Mouse (Mus musculus): ENCODE results near the gene Acads. TPM values are rescaled to one million over a fixed set of nuclear protein-coding genes. Genes with fewer than 3 reads are reported as not detected.

Gene Acads
- polyA plus RNA-seq, 1 experiment: 12.7 TPM

DNA sequence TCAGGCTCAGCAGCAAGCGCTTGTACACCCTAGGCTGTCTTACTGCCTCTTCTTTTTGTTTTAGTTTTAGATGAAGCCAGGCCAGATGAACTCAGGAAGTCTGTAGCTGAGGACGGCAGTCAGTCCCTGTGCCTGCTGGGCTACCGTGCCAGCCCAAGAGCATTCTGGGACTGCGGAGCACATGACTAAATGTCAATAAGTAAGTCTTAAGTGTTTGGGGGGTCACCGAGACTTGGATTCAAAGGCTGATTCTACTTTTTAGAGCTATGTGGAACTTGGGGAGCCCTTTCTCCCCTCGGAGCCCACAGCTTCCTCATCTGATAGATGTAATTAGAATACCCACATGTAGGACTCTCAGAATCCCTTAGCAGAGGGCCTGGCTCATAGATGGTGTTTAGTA is 41.5 kb upstream of the Acads start:
- H3K4me1 ChIP-seq (ENCODE audit: control insufficient read depth, insufficient read depth, low read length): peaks cover 1% of the 10 kb centered on the region; the same call in 1 of the 2 replicates
- TF ChIP-seq POLR2A (IDR thresholded peaks at IDR 0.05; ENCODE audit: extremely low read depth, insufficient read depth, low read length) (no peak), CTCF (IDR thresholded peaks at IDR 0.05; ENCODE audit: extremely low read depth, insufficient read depth, low read length) (no peak)
- H3K4me3 ChIP-seq (ENCODE audit: insufficient read depth, low read length): no peak overlapping the region
- H3K27ac ChIP-seq (ENCODE audit: insufficient read depth, low read length): no peak overlapping the region; the same call in 1 of the 2 replicates

DNA sequence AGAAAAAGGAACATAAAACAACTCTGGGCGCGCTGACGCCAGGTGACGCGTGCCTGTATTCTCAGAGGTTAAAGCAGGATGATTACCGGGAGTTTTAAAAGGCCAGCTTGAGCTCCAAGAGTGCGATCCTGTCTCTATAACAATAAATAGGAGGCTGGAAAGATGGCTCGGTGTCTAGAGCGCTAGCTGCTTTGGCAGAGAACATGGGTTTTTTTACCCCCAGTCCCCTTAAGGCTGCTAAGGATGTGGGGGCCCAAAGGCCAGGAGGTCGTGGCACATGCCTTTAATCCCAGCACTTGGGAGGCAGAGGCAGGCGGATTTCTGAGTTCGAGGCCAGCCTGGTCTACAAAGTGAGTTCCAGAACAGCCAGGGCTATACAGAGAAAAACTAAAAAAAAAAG is 40.0 kb upstream of the Acads start:
- TF ChIP-seq CTCF (IDR thresholded peaks at IDR 0.05; ENCODE audit: extremely low read depth, insufficient read depth, low read length) (no peak), POLR2A (IDR thresholded peaks at IDR 0.05; ENCODE audit: extremely low read depth, insufficient read depth, low read length) (no peak)
- Histone ChIP-seq H3K4me3 (ENCODE audit: insufficient read depth, low read length) (peak overlapping the region; percentile 39), H3K27ac (ENCODE audit: insufficient read depth, low read length) (peak overlapping the region; percentile 86), H3K4me1 (ENCODE audit: control insufficient read depth, insufficient read depth, low read length) (peaks cover 5% of the 10 kb centered on the region; the same call in 1 of the 2 replicates)

DNA sequence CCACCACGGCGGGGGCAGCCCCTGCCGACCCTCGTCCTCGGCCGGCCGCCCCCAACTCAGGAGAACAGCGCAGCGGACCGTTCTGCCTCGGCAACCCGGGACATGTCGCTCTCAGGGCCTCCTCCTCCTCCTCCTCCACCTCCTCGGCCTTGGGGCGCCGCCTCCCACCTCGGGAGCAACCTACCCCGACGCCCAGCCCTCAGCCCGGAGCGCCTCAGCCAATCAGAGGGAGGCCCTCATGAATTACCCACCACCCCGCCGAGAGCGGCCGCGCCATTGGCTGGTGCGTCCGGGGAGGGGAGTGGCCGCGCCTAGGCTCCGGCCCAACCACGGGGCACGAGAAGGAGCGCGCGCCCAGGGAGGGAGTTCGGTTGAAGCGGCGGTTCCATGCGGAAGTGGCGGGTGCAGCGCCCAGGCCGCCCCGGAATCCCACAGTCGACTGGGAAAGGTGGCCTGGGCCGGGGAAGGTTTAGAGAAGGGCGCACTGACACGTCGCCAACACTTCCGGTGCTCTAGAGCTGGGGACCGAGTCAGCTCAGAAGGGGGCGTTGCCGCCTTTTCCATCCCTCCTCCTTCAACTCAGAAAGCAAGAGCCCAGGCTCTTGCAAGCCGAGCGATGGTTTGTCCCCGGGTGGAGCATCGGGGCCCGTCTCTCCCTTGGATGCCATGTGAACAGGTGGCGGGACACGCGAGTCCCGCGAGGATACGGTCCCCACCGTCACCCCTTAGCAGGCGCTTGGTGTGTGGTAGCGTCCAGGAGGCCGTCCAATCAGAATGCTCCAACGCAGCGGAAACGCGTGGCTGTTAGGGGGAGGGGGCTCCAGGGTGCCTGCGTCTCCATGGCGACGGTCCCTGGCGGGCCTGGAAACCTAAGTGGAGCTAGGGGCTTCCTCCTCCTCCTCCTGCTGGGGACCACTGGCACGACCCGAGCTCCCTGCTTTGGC is 39.2 kb upstream of the Acads start, which contains the start of gene Mlec:
Gene Mlec, minus strand, starts transcription at position 140 of the 944 bp plus-strand sequence.
- TF ChIP-seq CTCF (IDR thresholded peaks at IDR 0.05; ENCODE audit: extremely low read depth, insufficient read depth, low read length): no peak
- peak; percentile 81 for TF ChIP-seq POLR2A (IDR thresholded peaks at IDR 0.05; ENCODE audit: extremely low read depth, insufficient read depth, low read length)
- Histone ChIP-seq H3K4me3 (ENCODE audit: insufficient read depth, low read length) (peak within 1 kb of the TSS; percentile 39), H3K27ac (ENCODE audit: insufficient read depth, low read length) (peak within 1 kb of the TSS; percentile 86), H3K4me1 (ENCODE audit: control insufficient read depth, insufficient read depth, low read length) (peaks cover 5% of the 10 kb centered on the region; the same call in 1 of the 2 replicates)

DNA sequence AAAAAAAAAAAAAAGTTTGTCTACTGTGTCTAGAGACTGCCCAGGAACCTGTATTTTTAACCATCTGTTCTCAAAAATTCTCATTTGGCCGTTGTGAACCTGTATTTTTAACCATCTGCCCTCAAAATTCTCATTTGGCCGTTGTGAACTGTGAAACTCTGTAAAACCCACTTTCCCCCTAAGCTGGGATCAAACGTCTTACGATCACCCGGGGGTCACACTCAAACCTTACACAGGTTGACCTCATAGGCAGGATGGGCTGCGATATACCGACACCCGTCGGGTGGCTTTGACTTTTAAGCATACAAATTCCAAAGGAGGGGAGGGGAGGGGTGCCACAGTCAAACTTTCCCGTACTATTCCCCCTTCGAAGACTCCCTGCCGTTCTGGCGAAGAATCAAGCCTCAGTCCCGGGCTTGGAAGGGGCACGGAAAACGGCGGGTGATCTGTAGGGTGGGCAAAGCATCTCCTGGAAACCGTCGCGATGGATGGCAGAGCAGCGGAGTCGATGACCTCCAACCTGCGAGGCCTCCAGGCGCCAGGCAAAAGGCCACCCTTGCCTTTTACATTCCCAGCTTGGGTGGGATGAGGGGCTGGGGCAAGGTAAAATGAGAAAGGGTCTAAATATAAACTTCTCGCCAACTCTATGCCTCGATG is 37.9 kb upstream of the Acads start:
- H3K4me1 ChIP-seq (ENCODE audit: control insufficient read depth, insufficient read depth, low read length): peaks cover 5% of the 10 kb centered on the region; the same call in 1 of the 2 replicates
- no peak overlapping the region for H3K27ac ChIP-seq (ENCODE audit: insufficient read depth, low read length)
- TF ChIP-seq CTCF (IDR thresholded peaks at IDR 0.05; ENCODE audit: extremely low read depth, insufficient read depth, low read length) (no peak), POLR2A (IDR thresholded peaks at IDR 0.05; ENCODE audit: extremely low read depth, insufficient read depth, low read length) (no peak)
- peak overlapping the region; percentile 39 for H3K4me3 ChIP-seq (ENCODE audit: insufficient read depth, low read length)

DNA sequence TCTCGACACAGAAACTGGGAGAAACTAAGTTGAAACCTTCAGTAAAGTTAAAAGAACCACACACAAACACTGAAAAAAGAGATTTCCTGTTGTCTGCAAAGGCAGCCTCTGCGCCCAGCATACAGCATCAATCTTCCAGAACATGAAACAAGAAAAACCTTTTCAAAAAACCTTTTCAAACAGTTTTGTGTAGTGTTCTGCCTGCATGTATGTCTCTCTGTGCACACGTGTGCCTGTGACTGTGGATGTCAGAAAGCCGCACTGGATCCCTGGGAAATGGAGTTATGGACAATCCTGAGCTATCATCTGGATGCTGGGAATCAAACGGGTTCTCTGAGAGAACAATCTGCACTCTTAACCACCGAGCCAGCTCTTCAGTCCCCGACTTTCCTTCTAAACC is 37.3 kb upstream of the Acads start:
- no peak overlapping the region; the same call in 1 of the 2 replicates for H3K4me3 ChIP-seq (ENCODE audit: insufficient read depth, low read length)
- no peak overlapping the region for H3K27ac ChIP-seq (ENCODE audit: insufficient read depth, low read length)
- H3K4me1 ChIP-seq (ENCODE audit: control insufficient read depth, insufficient read depth, low read length): peaks cover 5% of the 10 kb centered on the region; the same call in 1 of the 2 replicates
- TF ChIP-seq POLR2A (IDR thresholded peaks at IDR 0.05; ENCODE audit: extremely low read depth, insufficient read depth, low read length) (no peak), CTCF (IDR thresholded peaks at IDR 0.05; ENCODE audit: extremely low read depth, insufficient read depth, low read length) (no peak)

DNA sequence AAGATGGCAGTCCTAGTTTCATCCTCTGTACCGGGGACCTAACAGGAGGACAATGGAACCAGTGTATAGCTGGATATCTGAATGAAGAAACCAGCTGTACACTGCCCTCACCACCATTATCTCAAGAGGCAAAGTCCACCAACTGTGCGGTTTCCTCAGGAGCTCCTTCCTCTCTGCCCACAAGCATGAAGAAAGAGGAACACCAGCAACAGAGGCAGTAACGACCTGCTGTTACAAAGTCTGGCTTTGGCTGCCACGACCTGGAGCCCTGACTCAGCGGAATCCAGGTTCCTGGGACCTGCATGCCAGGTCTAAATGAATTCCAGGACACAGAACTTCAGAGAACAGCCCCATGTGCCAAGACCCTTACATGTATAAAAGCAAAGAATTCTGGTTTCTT is 36.7 kb upstream of the Acads start:
- Histone ChIP-seq H3K4me1 (ENCODE audit: control insufficient read depth, insufficient read depth, low read length) (peaks cover 5% of the 10 kb centered on the region; the same call in 1 of the 2 replicates), H3K27ac (ENCODE audit: insufficient read depth, low read length) (no peak overlapping the region), H3K4me3 (ENCODE audit: insufficient read depth, low read length) (peak overlapping the region; percentile 1; the same call in 1 of the 2 replicates)

DNA sequence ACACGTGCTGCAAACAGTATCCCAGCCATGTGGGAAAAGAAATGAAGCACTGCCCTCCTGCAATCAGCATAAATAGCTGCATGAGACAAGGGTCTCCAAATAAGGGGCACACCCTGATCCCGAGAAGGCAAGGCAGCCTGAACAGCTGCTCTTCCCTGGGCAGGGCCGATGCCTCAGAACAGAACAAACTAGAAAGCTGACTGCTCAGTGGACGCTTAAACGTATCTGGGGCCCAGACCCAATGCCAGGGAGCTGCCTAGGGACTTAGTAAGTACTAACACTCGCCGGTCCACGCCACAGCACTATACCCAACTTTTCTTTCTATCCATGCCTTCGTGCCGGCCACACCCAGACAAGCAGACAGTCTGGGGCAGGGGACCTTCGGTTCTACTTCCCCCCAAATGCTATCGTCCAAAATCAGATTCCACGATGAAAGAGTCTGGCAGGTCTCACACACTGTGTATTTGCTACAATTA is 36.0 kb upstream of the Acads start:
- TF ChIP-seq CTCF (IDR thresholded peaks at IDR 0.05; ENCODE audit: extremely low read depth, insufficient read depth, low read length) (no peak), POLR2A (IDR thresholded peaks at IDR 0.05; ENCODE audit: extremely low read depth, insufficient read depth, low read length) (no peak)
- no peak overlapping the region for H3K4me3 ChIP-seq (ENCODE audit: insufficient read depth, low read length)
- no peak overlapping the region for H3K27ac ChIP-seq (ENCODE audit: insufficient read depth, low read length)
- peaks cover 5% of the 10 kb centered on the region; the same call in 1 of the 2 replicates for H3K4me1 ChIP-seq (ENCODE audit: control insufficient read depth, insufficient read depth, low read length)

More for the DNA sequence above, 36.7 kb upstream of the Acads start:
- TF ChIP-seq POLR2A (IDR thresholded peaks at IDR 0.05; ENCODE audit: extremely low read depth, insufficient read depth, low read length) (no peak), CTCF (IDR thresholded peaks at IDR 0.05; ENCODE audit: extremely low read depth, insufficient read depth, low read length) (no peak)

DNA sequence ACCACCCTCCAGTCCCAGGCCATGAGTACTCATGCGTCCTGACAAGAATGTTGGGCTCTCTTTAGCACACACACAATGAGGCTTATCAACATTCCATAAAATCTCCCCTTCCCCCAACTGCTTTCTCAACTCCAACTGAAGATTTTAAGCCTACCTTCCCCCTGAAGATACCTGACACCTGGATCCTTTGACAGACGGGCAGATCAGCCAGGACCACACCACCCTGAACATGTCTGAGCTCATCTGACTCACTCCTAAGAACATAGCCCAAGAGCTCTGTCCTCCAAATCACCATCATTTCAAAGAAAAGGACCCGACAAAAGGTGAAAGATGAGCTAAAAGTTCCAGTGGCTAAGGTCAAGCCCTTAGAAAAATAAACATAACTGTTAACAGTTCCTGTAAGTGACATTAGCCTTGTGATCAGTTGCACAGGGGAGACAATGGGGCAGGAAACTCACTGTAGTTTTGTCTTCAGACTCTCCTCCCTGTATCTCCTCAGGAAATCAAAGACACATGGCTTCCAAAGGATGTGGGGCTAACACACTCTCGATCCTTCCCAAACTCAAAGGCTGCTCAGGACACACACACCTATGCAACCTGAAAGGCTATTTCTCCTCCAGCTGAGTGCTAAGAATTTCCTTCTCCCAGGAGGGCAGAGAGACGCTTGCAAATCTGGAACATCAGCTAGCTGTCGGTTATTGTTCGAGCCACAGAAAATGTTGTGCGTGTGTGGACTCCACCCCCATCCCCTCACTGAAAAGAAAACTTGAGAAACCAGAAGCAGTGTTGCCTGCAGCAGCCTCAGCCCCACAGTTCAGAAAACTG is 33.2 kb upstream of the Acads start:
- H3K4me3 ChIP-seq (ENCODE audit: insufficient read depth, low read length): no peak overlapping the region
- TF ChIP-seq POLR2A (IDR thresholded peaks at IDR 0.05; ENCODE audit: extremely low read depth, insufficient read depth, low read length) (no peak), CTCF (IDR thresholded peaks at IDR 0.05; ENCODE audit: extremely low read depth, insufficient read depth, low read length) (no peak)
- no peak overlapping the region for H3K27ac ChIP-seq (ENCODE audit: insufficient read depth, low read length)
- H3K4me1 ChIP-seq (ENCODE audit: control insufficient read depth, insufficient read depth, low read length): peaks cover 5% of the 10 kb centered on the region; the same call in 1 of the 2 replicates
